Mouse (Mus musculus) thymus, postnatal 4 days (tissue): ENCODE data around the gene Wbp2.
A peak's percentile ranks its signal among the peaks of the same experiment; 100 is the strongest.

Experiments
- DNase-seq: peaks from one replicate; pipeline ENCODE4 v3.0.0; 2021

Gene Wbp2

DNA sequence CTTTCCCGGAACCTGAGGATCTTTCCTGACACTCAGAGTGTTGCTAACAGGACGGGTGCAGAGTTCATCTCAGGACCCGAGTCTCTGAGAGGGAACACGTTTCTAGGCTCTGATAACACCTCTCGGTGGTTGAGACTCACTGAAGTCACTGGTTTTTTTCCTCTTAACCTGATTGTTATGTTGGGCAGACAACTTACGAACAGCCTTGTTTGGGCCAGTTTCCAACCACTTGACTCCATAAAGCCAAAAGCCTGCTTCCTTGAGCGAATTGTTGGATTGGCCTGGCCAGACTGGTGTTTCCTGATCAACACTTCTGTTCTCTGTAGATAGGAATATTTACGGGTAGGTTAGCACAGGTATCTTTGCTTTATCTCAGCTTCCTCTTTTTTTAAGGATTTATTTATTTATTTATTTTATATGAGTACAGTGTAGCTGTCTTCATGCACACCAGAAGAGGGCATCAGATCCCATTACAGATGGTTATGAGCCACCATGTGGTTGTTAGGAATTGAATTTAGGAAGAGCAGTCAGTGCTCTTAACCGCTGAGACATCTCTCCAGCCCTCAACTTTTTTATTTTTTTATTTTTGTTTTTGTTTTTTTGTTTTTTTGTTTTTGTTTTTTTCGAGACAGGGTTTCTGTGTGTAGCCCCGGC is 2.1 kb upstream of the Wbp2 start:
- DNase-seq, result no peak

DNA sequence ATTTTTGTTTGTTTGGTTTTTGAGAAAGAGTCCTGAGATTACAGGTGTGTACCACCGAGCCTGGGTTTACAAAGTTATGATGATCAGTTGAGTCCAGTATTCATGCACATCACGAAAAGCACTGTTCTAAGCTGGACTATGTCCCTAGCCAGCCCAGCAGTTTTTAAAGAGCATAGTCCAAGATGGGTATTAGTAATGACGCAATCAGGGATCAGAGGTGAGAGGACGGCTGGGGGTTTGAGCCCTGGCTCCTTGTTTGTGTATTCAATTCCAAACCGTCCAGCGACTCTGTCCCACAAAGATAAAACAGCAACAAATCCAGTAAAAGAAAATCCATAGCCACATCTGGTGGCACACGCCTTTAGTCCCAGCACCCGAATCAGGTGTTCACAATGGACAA is 1.4 kb upstream of the Wbp2 start:
- no peak for DNase-seq

DNA sequence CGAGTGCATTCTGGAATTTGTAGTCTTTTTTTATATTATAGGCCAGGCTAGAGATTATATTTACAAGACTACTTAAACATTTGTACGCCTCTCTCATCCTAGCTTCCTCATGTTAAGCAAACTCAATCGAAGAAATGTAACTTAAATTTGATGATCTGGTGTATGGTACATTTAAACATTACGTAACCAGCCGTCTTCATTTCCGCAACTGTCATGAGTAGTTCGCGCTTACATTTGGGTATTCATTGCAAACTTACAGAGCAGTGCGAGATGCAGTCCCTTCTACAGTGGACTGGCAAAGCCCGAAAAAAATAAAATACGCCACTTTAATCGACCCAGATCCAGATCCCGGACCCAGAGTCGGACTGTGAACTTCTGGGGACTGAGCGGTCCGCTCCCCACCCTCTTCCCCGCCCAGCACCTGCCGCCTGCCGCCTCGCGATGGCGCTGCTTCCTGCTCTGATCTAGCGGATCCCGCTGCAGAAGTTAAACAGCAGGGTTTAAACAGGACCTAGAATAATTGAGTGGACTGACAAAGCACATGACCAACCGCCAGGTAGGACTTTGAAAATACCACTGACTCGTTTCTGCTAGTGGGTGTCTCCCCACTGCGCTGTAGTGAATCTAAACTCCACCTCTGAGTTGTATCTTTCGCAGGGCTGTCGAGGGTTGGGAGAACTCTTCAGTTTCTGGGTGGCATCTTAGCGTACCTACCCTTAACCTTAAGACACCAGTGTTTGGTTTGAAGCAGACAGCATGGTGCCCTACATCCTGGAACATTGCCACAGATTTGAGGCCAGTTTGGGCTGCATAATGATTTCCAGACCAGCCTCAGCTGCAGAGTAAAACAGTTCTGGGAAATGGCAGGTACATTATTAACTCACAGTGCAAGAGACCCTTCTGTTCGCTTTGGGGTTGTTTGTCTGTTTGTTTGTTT is 667 bp upstream of the Wbp2 start:
- peak; percentile 95 for DNase-seq

DNA sequence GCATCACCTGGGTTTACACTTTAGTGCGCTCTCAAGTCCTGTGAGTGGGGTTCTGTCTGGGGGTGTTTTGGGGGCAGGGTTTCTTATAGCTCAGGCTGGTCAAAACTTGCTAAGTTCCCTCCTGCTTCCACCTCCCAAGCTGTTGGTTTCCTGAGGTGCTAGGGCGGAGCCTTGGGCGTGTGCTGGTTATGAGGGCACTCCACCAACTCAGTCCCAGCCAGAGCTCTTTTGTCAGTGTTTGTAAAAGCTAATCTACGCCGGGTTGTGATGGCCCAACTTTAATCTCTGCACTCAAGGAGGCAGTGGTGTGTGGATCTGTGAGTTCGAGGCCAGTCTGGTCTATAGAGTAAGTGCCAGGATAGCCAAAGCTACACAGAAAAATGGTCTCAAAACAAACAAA is 2.6 kb downstream of the Wbp2 start:
- DNase-seq, result no peak

DNA sequence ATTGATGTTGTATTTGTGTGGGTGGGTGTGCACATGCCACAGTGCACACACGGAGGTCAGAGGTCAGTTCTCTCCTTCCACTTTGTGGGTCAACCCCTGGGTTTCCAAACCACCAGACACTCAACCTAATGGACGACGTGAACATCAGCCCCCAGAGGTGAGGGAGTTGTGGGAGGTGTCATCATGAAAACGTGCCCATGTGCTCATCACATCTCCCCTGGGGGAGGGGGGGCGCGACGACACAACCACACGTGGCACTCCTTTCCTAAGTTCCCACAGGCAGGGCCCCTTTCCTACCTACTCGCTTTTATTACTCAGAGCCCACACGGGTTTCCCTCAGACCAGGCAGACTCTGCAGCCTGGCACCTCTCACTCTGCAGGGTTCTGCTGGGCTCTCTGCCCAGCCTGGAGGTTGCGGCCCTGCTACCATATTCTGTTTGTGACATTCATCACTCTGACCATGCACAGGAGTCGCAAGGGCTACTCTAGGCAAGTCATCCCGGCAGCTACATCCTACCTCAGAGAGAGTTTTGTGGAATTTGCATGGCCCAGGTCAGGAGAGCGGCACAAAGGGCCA is 3.6 kb downstream of the Wbp2 start:
- DNase-seq, result no peak

DNA sequence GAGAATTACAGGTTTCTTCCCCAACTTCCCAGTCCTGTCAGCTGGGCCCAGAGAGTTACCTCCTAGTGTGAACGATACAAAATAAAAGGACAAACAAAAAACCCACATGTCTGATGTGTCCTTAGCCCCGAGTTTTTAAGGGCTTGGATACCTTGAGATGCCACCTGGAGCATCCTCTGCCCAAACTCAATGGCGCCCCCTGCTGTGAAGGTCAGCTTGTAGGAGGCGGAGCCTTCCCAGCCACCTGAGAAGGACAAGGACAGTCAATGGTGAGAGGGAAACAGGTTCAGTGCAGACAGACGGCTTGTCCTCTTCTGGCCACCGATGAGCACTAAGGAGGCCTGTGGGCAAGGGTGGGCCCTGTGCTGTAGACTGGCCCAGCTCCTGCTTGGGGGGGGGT is 5.7 kb downstream of the Wbp2 start:
- peak; percentile 95 for DNase-seq

DNA sequence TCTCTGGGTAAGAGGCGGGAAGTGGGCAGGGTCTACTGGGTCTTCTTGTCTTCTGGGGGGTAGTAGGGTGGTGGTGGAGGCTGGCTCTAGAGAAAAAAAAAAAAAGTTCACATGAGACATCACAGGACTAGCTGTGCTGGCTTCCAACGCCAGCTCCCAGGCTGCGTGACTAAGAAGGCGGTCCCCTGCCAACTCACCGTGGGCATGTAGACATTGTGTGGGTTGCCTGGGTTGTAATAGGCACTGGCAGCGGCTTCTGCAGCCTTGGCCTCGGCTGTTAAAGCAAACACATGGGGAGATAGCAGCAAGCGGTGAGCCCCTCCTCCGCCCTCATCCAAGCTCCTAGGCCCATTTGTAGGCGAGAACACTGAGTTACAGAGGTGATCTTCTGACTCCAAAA is 7.3 kb downstream of the Wbp2 start:
- no peak for DNase-seq

DNA sequence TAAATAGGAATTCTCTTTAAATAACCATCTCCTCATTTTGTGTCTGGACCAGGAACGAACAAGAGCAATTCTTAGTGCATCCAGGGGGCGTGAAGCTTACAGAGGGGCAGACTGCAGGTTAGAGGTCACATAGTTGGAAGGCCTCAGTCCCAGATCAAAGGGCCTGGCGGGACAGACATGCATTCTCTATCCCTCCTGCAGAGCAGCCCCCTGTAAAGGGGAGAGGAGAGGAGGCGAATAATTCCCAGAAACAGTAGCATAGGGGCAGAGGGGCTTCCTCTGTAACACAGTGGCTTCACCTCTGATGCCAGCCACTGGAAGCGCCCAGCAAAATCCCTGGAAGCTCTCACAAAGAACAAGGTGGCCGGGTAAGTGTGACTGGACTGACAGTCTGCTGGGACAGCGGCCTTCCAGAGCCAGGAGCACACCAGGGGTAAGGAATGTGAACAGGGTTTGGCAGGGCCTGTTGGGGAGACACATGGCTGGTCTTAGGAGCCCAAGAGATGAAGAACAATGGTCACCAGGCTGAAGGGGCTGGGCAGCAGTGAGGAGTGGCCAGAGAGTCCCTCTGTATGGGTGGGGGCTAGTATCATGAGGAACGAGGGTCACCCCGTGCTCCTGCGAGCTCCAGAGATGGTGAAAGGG is 8.0 kb downstream of the Wbp2 start:
- no peak for DNase-seq

DNA sequence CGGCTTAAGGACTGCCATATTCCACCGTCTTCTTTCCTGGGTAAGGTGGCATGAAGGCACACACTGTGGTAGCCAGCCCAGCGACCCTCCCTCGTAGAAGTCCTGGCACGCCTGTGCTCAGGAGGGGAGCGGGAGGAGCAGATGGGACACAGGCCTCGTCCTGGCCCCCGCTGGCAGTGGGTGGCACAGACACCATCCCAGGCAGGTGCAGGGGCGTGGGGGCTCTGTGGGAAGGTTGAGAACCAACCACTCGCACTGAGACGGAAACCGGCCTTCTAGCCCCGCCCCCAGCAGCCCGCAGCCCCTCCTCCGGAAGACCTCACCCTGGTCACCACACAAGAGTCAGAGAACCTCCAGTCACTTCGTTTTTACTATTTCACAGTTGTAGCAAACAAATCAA is 8.6 kb downstream of the Wbp2 start:
- DNase-seq, result peak; percentile 97

DNA sequence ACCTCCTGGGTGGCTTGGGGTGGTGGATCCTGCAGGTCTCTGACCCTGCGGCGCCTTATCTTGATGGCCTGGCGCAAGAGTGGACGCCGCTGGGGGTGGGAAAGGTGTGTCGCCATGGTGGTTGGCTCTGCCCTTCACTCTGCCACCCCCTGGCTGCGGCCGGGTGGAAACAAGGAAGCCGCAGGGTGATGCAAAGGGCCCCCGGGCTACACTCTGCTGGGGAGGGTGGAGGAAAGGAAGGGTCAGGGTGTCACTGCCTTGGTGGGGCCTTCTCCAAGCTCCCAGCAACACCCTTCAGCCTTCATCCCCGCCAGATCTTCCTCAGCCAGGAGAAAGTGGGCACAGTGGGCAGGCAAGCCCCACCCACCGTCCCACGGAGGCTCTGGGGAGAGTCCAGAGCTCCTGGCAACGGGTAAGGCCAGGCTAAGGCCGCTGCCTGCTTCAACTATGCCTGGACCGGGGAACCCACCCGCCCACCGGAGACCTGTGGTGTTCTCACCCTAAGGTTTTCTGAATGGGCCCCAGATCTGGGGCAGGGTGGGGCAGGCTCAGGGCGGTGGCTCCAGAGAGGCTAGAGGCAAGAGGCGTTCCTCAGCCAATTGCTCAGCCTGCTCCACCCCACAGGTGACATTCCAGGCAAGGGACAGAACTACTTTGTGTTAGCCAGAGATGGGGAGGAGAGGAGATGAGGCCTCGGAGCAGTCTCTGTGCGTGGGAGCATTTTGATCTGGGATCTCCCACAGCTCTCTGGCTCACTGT is 9.2 kb downstream of the Wbp2 start, which contains the start of gene Unc13d:
Gene Unc13d, minus strand, starts transcription at position 516 of the 759 bp plus-strand sequence.
- DNase-seq, result peak; percentile 81

DNA sequence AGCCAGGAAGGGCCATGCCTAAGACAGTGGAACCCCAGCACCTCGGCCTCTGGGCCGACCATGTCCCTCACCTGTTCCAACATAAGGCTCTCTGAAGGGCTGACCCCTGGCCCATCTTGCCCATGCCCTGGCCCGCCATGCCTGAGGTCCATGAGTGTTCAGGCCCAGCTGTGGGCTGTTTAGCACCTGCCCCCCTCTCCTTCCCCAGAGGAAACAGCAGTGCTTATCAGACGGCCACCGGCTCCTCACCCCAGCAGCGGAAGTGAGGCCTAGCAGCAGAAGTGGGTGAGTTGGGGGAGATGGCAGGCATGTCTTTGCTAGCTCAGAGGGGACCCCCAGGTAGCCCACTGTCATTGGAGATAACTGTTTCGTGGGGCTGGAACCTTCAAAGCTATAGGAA is 10.0 kb downstream of the Wbp2 start:
- DNase-seq, result peak; percentile 79

DNA sequence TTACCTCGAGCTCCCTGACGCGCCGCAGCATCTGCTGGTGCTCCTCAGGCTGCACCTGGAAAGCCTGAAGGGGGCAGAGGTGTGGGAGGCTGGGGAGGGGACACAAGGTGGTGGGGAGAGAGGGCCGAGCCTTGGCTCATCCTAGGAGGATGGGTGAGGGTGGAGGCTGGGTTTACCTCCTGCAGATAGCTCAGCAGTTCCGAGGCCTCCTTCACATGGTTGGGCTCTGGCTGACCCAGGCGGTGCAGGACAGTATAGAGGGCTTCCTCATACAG is 10.6 kb downstream of the Wbp2 start:
- DNase-seq, result peak; percentile 56

DNA sequence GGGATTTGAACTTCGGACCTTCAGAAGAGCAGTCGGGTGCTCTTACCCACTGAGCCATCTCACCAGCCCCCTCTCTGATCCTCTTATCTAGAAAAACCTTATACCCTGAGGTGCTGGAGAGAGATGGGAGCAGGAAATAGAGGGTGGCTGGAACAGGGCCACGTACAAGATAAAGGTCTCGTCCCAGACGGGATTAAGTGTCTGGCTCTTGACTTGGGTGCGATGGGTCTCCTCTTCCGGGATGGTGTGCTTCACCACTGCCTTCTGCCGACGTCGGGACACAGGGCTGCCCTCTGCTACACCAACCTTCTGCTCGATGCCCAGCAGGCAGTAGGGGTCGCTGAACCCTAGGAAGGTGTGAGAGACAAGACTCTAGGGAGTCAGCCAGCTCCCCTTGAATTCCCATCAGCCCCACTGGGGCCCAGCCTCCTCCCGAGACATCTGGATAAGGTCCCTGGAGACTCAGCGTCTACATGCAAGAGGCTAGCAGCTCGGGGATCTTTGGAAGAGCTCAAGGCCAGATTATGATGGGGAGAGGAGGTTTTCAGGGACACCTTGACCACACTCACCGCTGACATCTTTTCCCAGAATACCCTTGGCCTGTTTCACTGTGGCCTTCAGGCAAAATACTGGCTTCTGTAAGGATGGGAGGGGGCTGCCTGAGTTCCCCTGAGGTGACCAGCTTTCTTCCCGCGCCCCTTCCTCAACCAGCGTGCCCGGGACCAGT is 11.1 kb downstream of the Wbp2 start:
- DNase-seq, result peak; percentile 45

DNA sequence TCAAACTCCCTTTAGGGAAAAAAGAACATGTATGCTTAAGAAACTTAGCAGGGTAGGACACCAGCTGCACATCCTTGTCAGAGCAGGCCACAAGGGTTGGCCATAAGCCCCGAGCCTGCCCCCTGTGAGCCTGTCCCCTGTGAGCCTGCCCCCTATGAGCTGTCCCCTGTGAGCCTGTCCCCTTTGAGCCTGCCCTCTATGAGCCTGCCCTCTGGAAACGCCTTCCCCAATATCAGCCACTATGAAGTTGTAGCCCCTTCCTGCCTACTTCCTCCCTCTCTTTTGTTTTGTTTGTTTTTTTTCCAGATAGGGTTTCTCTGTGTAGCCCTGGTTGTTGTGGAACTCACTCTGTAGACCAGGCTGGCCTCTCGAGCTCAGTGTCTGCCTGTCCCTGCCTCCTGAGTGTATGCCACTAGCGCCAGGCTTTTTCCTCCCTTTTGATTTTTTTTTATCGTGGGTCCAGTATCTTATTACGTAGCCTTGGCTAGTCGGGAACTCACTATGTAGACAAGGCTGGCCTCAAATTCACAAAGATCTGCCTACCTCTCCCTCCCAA is 12.3 kb downstream of the Wbp2 start:
- no peak for DNase-seq

DNA sequence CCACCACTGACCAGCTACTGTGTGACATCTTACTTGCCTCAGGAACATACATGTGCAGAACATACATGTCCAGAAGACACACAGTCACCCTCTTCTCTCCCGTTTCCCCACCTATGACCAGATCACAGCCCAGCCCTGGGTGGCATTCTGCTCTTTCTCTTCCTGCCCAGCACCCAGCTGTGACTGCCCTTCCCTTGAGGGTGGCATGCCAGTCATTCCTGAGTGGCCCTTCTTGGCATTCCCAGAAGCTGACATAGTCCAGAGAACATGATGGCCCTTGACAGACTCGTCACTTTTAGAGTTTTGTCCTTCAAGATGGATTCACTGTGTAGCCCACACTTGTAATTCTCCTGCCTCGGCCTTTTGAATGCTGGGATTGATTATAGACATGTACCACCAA is 14.2 kb downstream of the Wbp2 start:
- no peak for DNase-seq

DNA sequence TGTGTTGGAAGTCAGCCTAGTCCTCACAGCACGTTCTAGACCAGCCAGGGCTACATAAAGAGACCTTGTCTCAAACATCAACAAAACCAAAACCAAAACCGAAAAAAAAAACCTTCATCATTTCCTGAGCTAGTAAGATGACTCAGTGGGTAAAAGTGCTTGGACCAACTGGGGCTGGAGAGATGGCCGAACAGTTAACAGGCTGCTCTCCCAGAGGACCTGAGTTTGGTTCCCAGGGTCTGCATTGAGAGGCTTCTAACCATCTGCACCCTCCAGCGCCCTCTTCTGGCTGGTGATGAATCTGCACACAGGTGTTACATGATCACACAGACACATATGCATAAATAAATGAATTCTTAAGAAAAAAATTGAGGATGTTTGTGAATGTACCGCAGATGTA is 15.3 kb downstream of the Wbp2 start:
- DNase-seq, result peak; percentile 81

DNA sequence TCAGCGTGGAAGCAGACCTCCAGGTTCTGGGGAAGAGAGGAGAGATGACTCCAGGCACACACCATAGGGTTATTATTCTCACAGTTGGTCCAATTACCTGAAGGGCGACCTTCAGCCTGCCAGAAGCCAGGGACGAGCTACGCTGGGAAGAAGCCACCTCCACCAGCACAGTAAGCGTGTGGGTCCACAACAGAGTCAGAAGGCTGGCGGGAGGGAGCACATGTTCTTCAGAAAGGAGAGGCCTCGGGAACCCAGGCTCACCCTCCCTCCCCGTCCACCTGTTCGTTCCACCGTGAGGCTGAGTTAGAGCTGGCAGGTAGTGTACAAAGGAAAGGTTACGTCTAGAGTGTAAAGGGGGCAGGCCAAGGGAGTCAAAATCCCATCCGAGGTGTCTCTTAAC is 21.4 kb downstream of the Wbp2 start:
- DNase-seq, result no peak

DNA sequence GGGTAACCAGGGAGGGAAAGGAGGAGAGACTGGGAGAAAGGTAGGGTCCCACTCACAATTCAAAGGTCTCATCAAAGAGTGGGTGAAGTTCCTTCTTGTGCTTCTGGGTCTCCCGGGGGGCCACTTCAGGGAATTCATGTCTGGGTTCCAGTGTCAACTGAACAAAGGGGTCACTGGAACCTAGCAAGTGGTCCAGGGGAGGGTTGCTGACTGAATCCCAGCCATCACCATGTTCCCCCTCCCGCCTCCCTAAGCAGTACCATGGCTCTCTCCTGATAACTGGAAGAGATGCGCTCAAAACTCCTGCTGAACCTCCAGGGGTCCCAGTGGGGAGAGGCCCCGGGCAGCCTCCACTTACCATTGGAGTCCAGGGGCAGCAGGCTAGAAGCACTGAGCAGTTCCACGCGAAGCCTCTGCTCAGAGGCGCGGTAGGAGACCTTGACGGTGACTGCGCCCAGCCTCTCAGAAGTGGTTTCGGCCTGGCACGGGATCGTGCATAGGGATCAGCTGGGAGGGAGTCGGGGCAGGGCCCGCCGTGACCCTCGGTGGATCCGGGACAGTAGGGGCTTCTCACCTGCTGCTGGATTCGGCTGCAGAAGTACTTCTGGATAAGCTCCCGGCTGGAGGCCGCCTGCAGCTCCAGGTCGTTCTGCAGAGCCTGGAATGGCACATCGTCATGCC is 22.5 kb downstream of the Wbp2 start:
- DNase-seq, result no peak

DNA sequence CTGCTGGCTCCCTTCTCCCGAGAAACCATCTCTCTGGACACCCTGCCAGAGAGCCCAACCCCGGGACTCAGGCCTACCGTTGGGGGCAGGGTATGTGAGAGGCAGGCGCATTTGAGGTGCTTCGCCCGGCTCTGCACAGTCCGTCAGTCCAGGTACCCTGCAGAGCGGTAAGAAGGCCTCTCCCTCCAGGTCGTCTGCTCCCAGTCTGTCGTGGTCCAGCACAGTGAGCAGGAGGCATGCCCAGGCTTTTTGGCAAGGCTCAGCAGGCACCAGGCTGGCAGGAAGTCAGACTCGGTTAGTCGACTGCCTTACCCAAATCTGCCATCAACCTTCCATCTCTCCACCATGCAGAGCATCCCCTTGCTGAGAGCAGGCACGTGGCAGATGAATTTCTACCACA is 23.2 kb downstream of the Wbp2 start:
- no peak for DNase-seq

DNA sequence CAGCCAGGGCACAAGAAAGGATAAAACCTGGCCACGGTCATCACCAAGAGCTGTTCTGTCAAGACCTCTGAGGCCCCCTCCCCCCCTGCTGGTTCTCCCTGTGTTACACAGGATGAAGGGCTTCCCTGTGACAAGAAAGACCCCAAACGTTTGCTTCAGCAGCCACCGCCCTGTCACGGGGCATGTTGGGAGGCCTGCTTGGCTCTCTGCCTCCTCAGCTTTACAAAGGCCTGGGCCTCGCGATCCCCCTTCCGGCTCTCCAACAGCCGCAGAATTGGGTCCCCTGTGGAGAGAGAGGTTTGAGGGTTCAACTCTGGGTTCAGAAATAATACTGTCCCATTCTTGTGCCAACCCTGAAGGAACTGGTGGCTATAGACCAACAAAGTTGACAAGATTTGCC is 24.3 kb downstream of the Wbp2 start:
- no peak for DNase-seq
